Mouse (Mus musculus): ENCODE results near the gene Snrk.

The Snrk gene

GRCm38 (mm10) chr9:122107701-122108375, 9.2 kb upstream of the Snrk start:
- no peak for DNase-seq (ENCODE audit: low spot score)

GRCm38 (mm10) chr9:122109553-122110225, 7.4 kb upstream of the Snrk start:
- no peak for DNase-seq (ENCODE audit: low spot score)

- no peak for DNase-seq (ENCODE audit: low spot score)
Measured at GRCm38 (mm10) chr9:122110508-122110907, 6.6 kb upstream of the Snrk start.

GRCm38 (mm10) chr9:122110921-122111320, 6.1 kb upstream of the Snrk start:
- DNase-seq (ENCODE audit: low spot score), result no peak

DNA sequence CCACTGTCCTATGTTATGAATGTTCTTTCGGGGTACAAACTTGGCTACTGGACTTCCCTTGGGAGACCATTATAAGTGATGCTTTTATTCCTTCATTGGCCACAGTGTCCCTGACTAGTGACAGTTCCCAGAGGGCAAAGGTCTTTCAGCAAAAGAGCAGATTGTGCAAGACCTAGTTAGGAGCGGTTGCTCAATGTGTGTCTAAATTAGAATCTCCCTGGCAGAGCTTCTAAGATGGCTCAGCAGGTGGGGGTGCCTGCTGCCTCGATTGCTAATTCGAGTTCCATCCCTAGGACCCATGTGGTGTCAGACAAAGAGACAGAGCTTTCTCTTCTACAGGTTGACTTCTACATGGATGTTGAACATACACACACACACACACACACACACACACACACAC, 1.5 kb upstream of the Snrk start:
- no peak for DNase-seq (ENCODE audit: low spot score)

- no peak for DNase-seq (ENCODE audit: low spot score)
Measured at GRCm38 (mm10) chr9:122116359-122116758, 707 bp upstream of the Snrk start.

- no peak for DNase-seq (ENCODE audit: low spot score)
Measured at GRCm38 (mm10) chr9:122117692-122118529, 845 bp downstream of the Snrk start.

- no peak for DNase-seq (ENCODE audit: low spot score)
Measured at GRCm38 (mm10) chr9:122120089-122120488, 3.0 kb downstream of the Snrk start.

- no peak for DNase-seq (ENCODE audit: low spot score)
Measured at GRCm38 (mm10) chr9:122122113-122122512, 5.0 kb downstream of the Snrk start.

- DNase-seq (ENCODE audit: low spot score), result no peak
Measured at GRCm38 (mm10) chr9:122123181-122123580, 6.1 kb downstream of the Snrk start.

DNA sequence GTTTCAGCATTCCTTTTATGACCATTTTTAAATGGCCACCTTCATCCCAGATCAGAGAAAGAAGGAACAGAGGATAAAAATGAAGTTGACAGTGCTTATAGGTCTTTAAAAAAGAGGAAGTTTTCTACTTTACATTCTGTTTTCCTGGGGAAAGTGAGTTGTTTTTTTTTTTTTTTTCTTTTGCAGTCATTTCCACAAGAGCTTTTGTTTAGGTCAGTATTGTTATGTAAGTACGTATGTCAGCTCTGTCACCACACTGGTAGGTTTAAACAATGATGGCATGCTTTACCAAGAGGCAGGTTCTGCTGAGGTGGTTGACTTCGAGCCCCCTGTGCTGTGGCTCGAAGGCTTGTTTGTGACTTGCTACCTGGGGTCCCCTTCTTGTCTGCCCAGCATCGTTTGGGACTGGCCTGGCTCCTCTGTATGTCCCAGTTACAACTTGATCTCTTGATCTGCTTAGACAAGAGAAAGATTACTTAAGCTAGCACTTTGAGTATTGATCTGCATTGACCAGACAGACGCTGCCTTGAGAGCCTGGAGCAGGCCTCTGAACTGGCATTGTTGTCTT, 8.7 kb downstream of the Snrk start:
- DNase-seq (ENCODE audit: low spot score), result no peak

DNA sequence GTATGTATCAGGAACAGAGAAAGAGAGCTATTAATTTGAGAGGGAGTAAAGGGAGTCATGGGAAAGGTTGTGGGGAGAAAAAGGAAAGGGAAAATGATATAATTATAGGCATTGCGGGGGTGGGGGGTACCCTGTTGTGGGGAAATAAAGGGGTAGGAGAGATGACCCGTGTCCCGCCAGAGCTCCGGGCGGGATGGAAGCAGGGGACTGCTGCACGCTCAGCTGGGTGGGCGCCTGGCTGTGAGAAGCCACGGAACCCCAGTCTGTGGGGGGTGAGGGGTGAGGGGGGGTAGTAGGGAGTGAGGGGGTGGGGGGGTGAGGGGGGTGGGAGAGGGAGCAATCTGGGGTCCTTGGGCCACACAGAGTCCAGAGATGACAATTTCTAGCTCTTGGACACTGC, 9.7 kb downstream of the Snrk start:
- no peak for DNase-seq (ENCODE audit: low spot score)

GRCm38 (mm10) chr9:122127271-122127785, 10.3 kb downstream of the Snrk start:
- no peak for DNase-seq (ENCODE audit: low spot score)

GRCm38 (mm10) chr9:122128686-122129085, 11.6 kb downstream of the Snrk start:
- no peak for DNase-seq (ENCODE audit: low spot score)

DNA sequence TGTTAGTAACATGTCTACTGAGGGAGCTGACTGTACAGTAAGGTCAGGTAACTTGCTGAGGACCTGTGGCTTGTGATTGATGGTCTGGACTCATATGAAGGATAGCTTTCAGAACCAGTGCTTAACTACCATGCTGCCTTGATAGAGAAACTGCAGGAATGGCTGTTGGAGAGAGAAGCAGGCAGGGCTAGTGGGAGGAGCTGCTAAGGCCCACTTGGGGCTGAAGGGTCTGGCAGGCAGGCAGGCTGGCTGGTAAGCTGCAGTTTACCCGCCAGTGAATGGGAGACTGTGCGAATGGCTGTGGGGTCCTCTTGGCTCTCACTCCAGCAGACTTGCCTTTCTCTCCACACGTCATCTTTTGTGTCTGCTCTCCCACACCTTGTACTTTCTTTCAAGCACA, 13.6 kb downstream of the Snrk start:
- DNase-seq (ENCODE audit: low spot score), result no peak

- no peak for DNase-seq (ENCODE audit: low spot score)
Measured at GRCm38 (mm10) chr9:122132145-122132544, 15.1 kb downstream of the Snrk start.

- no peak for DNase-seq (ENCODE audit: low spot score)
Measured at GRCm38 (mm10) chr9:122135095-122135884, 18.2 kb downstream of the Snrk start.

DNA sequence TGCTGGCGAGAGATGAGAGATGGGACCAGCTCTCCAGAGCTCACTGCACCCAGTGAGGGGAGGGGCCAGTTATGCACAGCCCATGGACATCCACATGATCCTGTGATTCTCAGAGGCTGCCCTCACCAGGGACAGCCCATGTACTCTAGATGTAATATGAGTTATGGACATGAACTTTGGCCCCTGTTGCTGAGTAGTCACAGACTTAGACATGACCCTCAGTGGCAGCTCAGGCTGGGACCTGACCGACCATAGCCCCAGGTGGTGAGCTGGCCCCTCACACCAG, 18.8 kb downstream of the Snrk start:
- DNase-seq (ENCODE audit: low spot score), result no peak

DNA sequence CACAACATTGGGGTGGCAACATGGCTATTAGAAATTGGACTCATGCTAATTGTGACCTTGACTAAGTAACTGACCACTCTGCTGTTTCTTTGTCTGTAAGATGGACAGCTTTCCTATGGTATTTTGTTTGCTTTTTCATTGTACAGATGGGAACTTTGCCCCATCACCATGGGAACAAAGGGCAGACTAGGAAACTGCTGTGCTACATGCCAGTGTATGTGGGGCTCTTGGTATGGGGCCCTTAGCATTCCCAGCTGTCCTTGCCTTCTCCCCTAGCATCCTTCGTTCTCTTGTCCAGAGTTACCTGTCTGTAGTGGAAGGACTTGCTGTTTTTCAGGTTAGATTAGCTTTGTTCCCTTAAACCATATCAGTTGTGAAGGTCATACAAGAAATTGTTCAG, 20.9 kb downstream of the Snrk start:
- DNase-seq (ENCODE audit: low spot score), result no peak

- no peak for DNase-seq (ENCODE audit: low spot score)
Measured at GRCm38 (mm10) chr9:122138371-122139029, 21.4 kb downstream of the Snrk start.

DNA sequence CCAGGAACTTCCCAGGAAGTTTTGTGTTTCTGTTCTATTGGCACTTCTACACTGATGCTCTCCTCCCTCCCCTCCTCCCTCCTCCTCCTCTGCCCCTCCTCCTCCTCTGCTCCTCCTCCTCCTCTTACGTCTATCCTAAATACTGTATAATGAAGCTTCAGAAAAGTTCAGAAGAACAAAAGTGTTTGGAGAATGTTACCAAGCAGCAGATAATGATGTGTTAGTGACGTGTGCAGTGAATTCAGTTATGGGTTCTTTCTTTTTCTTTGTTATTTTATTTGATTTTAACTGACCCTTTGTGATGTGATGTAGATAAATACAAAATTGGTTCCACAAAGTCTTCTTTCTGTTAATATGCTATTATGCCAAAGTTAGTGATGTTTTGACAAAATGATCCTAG, 22.2 kb downstream of the Snrk start:
- DNase-seq (ENCODE audit: low spot score), result no peak
